Mouse (Mus musculus): ENCODE data around the gene Nox1.
"Not testable (repeated sequence)": the region's sequence is repeated elsewhere in the genome, so short reads cannot be mapped to it uniquely, and the experiment has no call there.

The Nox1 gene
- long read RNA-seq, experiment 1, result 0 reads
- long read RNA-seq, experiment 2, partial matches to known transcripts, result 0 of 1 reads
- long read RNA-seq, experiment 2, other reads (novel, unspliced or antisense), result 1 of 1 reads

DNA sequence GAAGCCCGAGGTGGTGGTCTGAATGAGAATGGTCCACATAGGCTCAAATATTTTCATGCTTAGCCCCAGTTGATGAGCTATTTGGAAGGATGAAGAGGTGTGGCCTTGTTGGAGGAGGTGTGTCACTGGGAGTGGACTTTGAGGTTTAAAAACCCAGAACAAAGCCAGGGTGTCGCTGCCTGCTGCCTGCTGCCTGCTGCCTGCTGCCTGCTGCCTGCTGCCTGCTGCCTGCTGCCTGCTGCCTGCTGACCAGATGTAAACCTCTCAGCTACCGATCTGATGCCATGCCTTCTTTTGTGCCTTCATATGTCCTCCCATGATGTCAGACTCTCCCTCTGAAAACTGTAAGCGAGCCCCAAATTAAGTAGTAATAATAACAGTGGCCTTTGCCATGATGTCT is at the start of gene Nox1:
Gene Nox1 (minus strand): TSS at position 101 of the 400 bp plus-strand sequence.
- intact Hi-C loops (cut with DNase I), result no loop called here

DNA sequence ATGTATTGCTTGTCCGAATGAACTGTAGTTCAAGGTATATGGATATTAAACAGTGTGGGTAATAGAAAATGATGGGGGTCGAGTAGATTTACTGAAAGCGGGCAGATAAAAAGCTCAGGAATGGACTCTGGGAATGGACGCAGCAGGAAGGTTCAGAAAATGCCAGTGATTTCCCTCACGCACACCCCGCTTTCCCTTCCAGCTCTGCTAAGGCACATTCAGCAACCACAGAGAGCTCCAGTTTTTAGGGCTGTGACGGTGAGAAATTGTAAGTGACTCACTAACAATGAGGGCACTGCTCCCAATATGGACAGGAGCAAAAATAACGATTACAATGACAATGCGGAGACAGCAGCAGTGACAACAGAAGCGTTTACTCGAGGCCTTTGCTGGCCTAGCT is 40.4 kb upstream of the Nox1 start:
- intact Hi-C loops (cut with DNase I), result no loop called here

- intact Hi-C loops (cut with DNase I), result no loop called here
These were observed 39.4 kb upstream of the Nox1 start for GRCm38 (mm10) chrX:134261191-134261590.

- intact Hi-C loops (cut with DNase I), result no loop called here
These were observed 26.4 kb upstream of the Nox1 start for GRCm38 (mm10) chrX:134248202-134248601.

DNA sequence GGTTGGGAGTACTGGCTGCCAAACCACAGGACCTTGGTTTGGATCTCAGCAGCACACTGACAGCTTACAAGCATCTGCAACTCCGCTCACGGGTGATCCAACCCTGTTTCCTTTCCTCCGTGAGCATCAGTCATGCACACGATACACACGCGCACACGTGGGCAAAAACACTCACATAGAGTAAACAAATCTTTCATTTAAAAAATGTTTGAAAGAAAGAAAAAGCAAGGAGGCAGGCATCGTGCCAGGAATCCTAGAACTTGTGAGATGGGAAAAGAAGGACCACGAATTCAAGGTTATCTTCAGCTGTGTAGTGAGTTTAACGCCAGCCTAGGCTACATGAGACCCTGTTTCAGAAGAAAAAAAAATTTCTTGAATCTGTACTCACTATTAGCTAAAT is 24.2 kb upstream of the Nox1 start:
- intact Hi-C loops (cut with DNase I), result no loop called here

DNA sequence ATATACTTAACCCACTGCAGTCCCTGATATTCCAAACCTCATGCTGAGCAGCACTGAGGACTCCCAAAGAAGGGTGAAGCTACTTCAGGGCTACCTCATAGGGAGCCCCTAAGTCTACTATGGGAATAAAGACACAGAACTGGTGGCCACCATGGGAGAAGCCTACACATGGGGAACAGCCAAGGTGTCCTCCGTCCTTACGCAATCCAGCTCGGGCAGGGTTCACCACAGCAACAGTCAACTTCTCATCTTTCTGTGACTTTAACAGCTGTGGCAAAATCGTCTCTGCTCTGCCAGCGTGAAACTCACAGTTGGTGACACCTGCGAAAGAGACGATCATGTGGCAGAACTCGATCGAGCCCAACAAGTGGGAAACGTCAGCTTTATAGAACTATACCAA is 16.5 kb upstream of the Nox1 start:
- intact Hi-C loops (cut with DNase I), result no loop called here

GRCm38 (mm10) chrX:134233048-134233447 is 11.3 kb upstream of the Nox1 start:
- intact Hi-C loops (cut with DNase I), result no loop called here

DNA sequence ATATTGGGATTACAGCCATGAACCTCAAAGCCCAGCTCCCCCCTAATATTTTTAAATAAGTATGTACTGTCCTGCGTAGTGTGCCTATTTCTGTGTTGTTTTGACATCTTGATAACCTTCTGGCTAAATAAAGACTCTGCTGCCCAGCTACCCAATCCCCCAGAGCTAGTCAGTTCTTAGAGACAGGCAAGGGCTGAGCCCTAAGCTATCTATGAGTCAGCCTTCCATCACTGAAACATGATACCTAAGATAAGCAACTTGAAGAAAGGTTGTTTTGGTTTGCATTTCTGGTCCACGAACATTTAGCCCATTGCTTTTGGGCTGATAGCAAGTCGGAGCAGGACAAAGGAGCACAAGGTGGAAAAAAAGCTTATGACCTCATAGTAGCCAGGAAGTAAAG is 1.1 kb downstream of the Nox1 start:
- intact Hi-C loops (cut with DNase I), result no loop called here

- intact Hi-C loops (cut with DNase I), result no loop called here
These were observed 3.6 kb downstream of the Nox1 start for GRCm38 (mm10) chrX:134218161-134218560.

DNA sequence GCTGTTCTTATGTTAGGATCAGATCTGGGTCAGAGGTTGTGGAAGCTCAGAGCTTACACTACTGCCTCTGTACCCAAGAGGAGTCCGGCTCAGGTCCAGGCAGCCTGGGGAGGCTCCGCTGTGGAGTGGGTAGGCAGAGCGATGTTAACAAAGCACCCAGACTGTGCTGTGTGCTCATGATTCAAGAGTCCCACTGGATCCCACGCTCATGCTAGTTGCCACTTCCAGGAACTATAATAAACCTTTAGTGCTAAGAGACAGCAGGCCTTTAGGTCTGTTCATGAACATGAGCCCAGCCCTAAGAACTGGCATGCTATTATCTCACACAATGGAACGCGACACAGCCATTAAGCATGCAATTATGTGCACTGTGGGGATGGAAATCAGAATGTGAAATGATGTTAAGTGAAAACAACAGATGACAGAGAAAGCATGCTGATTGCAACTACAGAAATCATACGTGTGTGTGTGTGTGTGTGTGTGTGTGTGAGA is 10.6 kb downstream of the Nox1 start:
- intact Hi-C loops (cut with DNase I), result no loop called here

GRCm38 (mm10) chrX:134208491-134208890 is 13.3 kb downstream of the Nox1 start:
- intact Hi-C loops (cut with DNase I), result no loop called here

- intact Hi-C loops (cut with DNase I), result not testable (repeated sequence)
These were observed 34.6 kb downstream of the Nox1 start, which contains the start of gene Arl13a for GRCm38 (mm10) chrX:134187201-134187600. Arl13a (plus strand) TSS chrX:134187501.

DNA sequence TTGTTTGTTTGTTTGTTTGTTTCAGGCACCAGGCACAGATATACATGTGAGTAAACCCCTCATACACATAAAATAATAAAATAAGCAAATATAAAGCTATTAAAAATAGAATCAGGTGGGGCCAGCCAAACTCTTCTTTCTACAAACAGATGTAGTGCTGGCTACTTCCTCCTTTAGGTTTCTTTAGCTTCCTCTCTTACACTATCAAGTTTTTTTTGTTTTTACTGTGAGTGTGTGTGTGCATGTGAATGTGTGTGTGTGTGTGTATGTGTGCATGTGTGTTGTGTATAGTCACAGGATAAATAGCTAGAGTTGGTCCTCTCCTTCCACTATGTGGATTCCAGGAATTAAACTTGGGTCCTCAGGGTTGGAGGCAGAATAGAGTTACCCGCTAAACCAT is 47.1 kb downstream of the Nox1 start:
- intact Hi-C loops (cut with DNase I), result no loop called here

DNA sequence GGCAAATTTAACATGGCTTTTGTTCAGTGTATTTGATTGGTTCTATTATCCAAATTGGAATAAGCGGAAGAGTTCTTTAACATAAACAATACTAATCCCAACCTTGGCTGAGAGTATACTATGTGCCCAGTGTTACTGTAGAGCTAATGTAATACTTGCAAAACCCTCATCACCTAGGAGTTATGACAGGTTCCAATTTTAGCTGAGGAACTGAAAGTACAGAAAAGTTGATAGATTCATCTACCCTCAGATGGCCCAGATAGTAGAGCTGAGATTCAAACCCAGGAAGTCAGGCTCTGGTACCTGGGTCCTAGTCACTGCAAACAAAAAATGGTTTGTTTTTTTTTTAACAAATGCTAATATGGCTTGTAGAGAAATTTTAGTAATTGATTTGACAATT is 51.2 kb downstream of the Nox1 start:
- intact Hi-C loops (cut with DNase I), result no loop called here

- intact Hi-C loops (cut with DNase I), result no loop called here
These were observed 58.3 kb downstream of the Nox1 start for GRCm38 (mm10) chrX:134163484-134163883.

GRCm38 (mm10) chrX:134162826-134163225 is 58.9 kb downstream of the Nox1 start:
- intact Hi-C loops (cut with DNase I), result no loop called here

DNA sequence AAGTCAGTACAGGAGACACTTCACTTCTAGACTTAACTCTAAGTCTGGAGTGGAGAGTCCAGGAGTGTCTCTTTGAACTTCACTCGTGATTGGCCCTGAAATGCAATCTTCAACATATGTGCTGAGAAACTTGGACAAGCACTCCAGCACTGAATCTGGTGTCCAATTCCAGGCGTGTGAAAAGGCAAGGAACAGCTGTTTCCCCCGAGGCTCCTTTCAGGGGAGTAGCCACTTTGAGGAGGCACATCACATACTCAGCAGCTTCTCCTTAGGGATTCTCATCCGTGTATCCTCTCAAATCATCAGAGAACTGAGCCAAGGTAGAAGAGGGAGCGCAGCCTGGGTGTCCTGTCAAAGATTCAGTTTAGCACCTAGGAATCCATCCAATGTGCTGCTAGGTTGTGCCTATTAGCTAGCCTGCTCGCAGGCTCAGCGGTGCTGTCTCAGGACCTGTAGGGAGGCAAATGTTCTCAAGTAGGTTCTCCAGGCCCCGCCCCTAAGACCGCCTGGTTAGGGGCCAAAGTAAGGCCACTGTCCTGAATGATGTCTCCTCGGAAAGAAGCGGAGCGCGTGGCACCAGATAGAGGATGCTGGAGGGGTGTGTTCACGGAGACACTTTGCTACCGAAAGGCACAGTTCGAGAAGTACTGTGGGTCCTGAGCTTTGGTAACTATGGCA is 59.6 kb downstream of the Nox1 start, which contains the start of gene Xkrx:
Gene Xkrx (minus strand): TSS at position 34 of the 678 bp plus-strand sequence.
- intact Hi-C loops (cut with DNase I), result no loop called here

GRCm38 (mm10) chrX:134160442-134160841 is 61.3 kb downstream of the Nox1 start:
- intact Hi-C loops (cut with DNase I), result no loop called here

- intact Hi-C loops (cut with DNase I), result no loop called here
These were observed 63.6 kb downstream of the Nox1 start for GRCm38 (mm10) chrX:134158151-134158550.

DNA sequence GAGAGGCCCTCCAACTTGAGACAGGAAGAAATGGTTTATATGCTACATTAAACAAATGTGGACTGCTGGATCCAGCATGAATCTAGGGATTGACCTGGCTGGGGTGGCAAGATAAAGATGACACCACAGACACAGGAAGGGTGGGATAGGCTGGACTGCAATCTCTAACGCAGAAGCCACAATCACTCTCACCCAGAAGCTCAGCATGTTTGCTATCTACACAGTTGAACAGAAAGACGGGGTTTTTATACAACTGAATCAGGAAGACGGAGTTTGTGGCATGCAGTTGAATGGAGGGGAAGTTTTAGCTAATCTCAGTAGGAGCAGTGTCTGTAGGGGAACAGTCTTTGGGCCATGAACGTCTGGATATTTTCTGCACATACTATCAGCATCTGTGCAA is 79.8 kb downstream of the Nox1 start:
- intact Hi-C loops (cut with DNase I), result no loop called here

- intact Hi-C loops (cut with DNase I), result no loop called here
These were observed 80.2 kb downstream of the Nox1 start for GRCm38 (mm10) chrX:134141551-134141950.

DNA sequence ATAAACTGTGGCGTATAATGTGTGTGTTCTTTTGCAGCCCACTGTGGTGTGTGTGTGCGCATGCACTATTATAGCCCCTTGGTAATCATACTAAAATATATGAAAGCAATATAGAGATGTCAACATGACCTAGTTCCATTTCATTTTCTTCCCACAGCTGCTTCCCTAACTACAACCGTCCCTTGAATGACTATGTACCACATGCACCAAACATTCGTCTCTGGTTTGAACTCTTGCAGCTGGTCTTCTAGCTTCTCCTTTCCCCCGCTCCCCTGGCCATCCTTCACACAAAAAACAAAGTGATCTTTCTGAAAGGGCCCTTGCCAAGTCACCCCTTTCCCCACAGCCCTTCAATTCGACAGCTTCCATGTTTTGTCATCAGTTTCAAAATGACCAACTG is 81.7 kb downstream of the Nox1 start:
- intact Hi-C loops (cut with DNase I), result no loop called here

DNA sequence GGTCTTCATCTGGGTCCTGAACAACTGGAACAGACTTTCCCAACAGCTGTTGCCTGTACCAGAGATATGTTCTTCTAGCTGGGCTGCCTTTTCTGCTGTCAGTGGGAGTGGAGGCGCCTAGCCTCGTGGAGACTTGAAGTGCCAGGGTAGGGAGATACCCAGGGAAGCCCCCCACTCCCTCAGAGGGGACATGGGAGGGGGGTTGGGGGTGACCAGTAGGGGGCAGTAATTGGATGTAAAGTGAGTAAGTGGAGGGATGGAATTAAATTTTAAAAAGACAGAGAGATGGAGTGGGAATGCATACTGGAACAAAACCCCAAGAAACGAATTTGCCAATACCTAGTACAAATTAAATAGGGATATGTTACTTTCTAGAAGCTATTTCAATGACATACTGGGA is 87.9 kb downstream of the Nox1 start:
- intact Hi-C loops (cut with DNase I), result loop anchor here (2.0 kb wide), 1 partner anchor 185 kb away; no protein-coding TSS in a partner anchor
